Mouse (Mus musculus) liver, embryonic 15.5 days (tissue): ENCODE data around the gene Slc28a2. TPM values are rescaled to one million over a fixed set of nuclear protein-coding genes. Genes with fewer than 3 reads are reported as not detected.
"Not testable (repeated sequence)": the region's sequence is repeated elsewhere in the genome, so short reads cannot be mapped to it uniquely, and the experiment has no call there.

Source experiments
- ATAC-seq: fragments of 200-750 bp; cut with Nextera tagmentation; 2 replicates; pipeline ENCODE4 v1.8.0; 2017; ENCODE audit warnings: moderate number of reproducible peaks, mild to moderate bottlenecking, moderate library complexity; ENCODE audit not compliant: insufficient read depth
- H3K27ac ChIP-seq: fragments of 300-500 bp; sonication (generic); replicated peaks from 2 replicates; pipeline ENCODE4 v1.5.1; 2015; ENCODE audit warnings: mild to moderate bottlenecking, inconsistent platforms
- H3K27me3 ChIP-seq: fragments of 300-500 bp; sonication (generic); 2 replicates; pipeline ENCODE4 v1.6.1; 2015; ENCODE audit warnings: mild to moderate bottlenecking, inconsistent platforms
- H3K36me3 ChIP-seq: fragments of 300-500 bp; sonication (generic); replicated peaks from 2 replicates; pipeline ENCODE4 v1.6.1; 2015; ENCODE audit warnings: moderate library complexity, mild to moderate bottlenecking, inconsistent platforms
- H3K4me1 ChIP-seq: fragments of 300-500 bp; sonication (generic); replicated peaks from 2 replicates; pipeline ENCODE4 v1.6.1; 2015; ENCODE audit warnings: inconsistent platforms
- H3K4me2 ChIP-seq: fragments of 300-500 bp; sonication (generic); 2 replicates; pipeline ENCODE4 v1.6.1; 2015; ENCODE audit warnings: moderate library complexity, mild to moderate bottlenecking, inconsistent platforms
- H3K4me3 ChIP-seq: fragments of 300-500 bp; sonication (generic); replicated peaks from 2 replicates; pipeline ENCODE4 v1.5.1; 2015; ENCODE audit warnings: mild to moderate bottlenecking, inconsistent platforms
- H3K9ac ChIP-seq: fragments of 300-500 bp; sonication (generic); 2 replicates; pipeline ENCODE4 v1.6.1; 2015; ENCODE audit warnings: moderate library complexity, mild to moderate bottlenecking, inconsistent platforms
- H3K9me3 ChIP-seq: fragments of 300-500 bp; sonication (generic); replicated peaks from 2 replicates; pipeline ENCODE4 v1.6.1; 2016; ENCODE audit warnings: inconsistent platforms
- WGBS: fragments of 180-500 bp; shearing (Covaris S2); methylation state at CpG from one replicate; pipeline ENCODE4 v1.1.7; 2015; ENCODE audit warnings: mixed read lengths; ENCODE audit not compliant: insufficient replicate concordance; 5-methylcytosine and 5-hydroxymethylcytosine counted together
- polyA plus RNA-seq: library from polyadenylated mRNA; unstranded; fragments of >200 nt; fragmentation: Nextera tagmentation; extraction: Ambion mirVana; gene quantifications from 2 replicates; pipeline ENCODE4 v1.2.1, GENCODE M21; 2015

The Slc28a2 gene
- 1.6 and 1.8 TPM in 2 replicates for polyA plus RNA-seq

GRCm38 (mm10) chr2:122426200-122426599, at the start of gene Slc28a2:
Gene Slc28a2 (plus strand): TSS chr2:122426477.
- not testable (repeated sequence) for H3K4me1 ChIP-seq, H3K36me3 ChIP-seq, H3K4me2 ChIP-seq, ATAC-seq, H3K4me3 ChIP-seq, H3K27me3 ChIP-seq, H3K27ac ChIP-seq, H3K9ac ChIP-seq, H3K9me3 ChIP-seq
- WGBS = 11% methylated on average over 3 of the region's 3 CpGs

- under 1% methylated on average over 28 of the region's 28 CpGs for WGBS
- Histone ChIP-seq H3K27me3 (0 out of 2 replicates have a peak, but pooled peaks cover 3% of the 10 kb centered on the region), H3K4me1 (peaks cover 31% of the 10 kb centered on the region), H3K27ac (peak overlapping the region; percentile 90), H3K9ac (peak overlapping the region; percentile 77), H3K9me3 (no peaks in the 10 kb centered on the region), H3K36me3 (no peaks in the 10 kb centered on the region), H3K4me3 (peak overlapping the region; percentile 80), H3K4me2 (peak overlapping the region; percentile 81)
- ATAC-seq = peak; percentile 88
Observed at GRCm38 (mm10) chr2:122377215-122377674, 49.0 kb upstream of the Slc28a2 start.

GRCm38 (mm10) chr2:122377751-122378246, 48.5 kb upstream of the Slc28a2 start:
- peak overlapping the region; percentile 81 for H3K4me2 ChIP-seq
- 0 out of 2 replicates have a peak, but pooled peaks cover under 1% of the 10 kb centered on the region for H3K27me3 ChIP-seq
- peaks cover 31% of the 10 kb centered on the region for H3K4me1 ChIP-seq
- H3K27ac ChIP-seq = peak overlapping the region; percentile 90
- under 1% methylated on average over 26 of the region's 26 CpGs for WGBS
- no peaks in the 10 kb centered on the region for H3K36me3 ChIP-seq
- peak overlapping the region; percentile 80 for H3K4me3 ChIP-seq
- peak; percentile 82 for ATAC-seq
- H3K9me3 ChIP-seq = no peaks in the 10 kb centered on the region
- H3K9ac ChIP-seq = peak overlapping the region; percentile 77

- H3K36me3 ChIP-seq = no peaks in the 10 kb centered on the region
- no peaks in the 10 kb centered on the region for H3K9me3 ChIP-seq
- peak overlapping the region; percentile 80 for H3K4me3 ChIP-seq
- no peak for ATAC-seq
- 15% methylated on average over 8 of the region's 8 CpGs for WGBS
- H3K4me1 ChIP-seq = peaks cover 31% of the 10 kb centered on the region
- H3K27me3 ChIP-seq = no peaks in the 10 kb centered on the region
- H3K27ac ChIP-seq = peak overlapping the region; percentile 90; the same call in 1 of the 2 replicates
- H3K4me2 ChIP-seq = peak overlapping the region; percentile 81
- H3K9ac ChIP-seq = no peak overlapping the region
Observed at GRCm38 (mm10) chr2:122378421-122379291, 47.6 kb upstream of the Slc28a2 start.

- Histone ChIP-seq H3K27ac (no peak overlapping the region), H3K9me3 (no peaks in the 10 kb centered on the region), H3K27me3 (no peaks in the 10 kb centered on the region), H3K4me1 (peaks cover 31% of the 10 kb centered on the region), H3K9ac (no peak overlapping the region), H3K4me2 (no peak overlapping the region), H3K4me3 (no peak overlapping the region), H3K36me3 (no peaks in the 10 kb centered on the region)
- no peak for ATAC-seq
- WGBS = 35% methylated on average over 2 of the region's 2 CpGs
Observed at GRCm38 (mm10) chr2:122379292-122379650, 47.0 kb upstream of the Slc28a2 start.

GRCm38 (mm10) chr2:122380768-122381311, 45.4 kb upstream of the Slc28a2 start:
- 8% methylated on average over 11 of the region's 11 CpGs for WGBS
- no peak for ATAC-seq
- Histone ChIP-seq H3K27me3 (no peaks in the 10 kb centered on the region), H3K4me2 (peak overlapping the region; percentile 60), H3K36me3 (no peaks in the 10 kb centered on the region), H3K4me3 (peak overlapping the region; percentile 36), H3K27ac (no peak overlapping the region), H3K4me1 (peaks cover 24% of the 10 kb centered on the region), H3K9ac (no peak overlapping the region; the same call in 1 of the 2 replicates), H3K9me3 (no peaks in the 10 kb centered on the region)

- Histone ChIP-seq H3K36me3 (no peaks in the 10 kb centered on the region), H3K4me2 (no peak overlapping the region; the same call in 1 of the 2 replicates), H3K27ac (no peak overlapping the region), H3K4me1 (peaks cover 17% of the 10 kb centered on the region), H3K4me3 (no peak overlapping the region), H3K9ac (no peak overlapping the region), H3K9me3 (no peaks in the 10 kb centered on the region), H3K27me3 (no peaks in the 10 kb centered on the region)
- WGBS = 56% methylated on average over 16 of the region's 16 CpGs
- no peak for ATAC-seq
Observed at GRCm38 (mm10) chr2:122381329-122382103, 44.8 kb upstream of the Slc28a2 start.

- ATAC-seq = no peak
- Histone ChIP-seq H3K36me3 (no peaks in the 10 kb centered on the region), H3K4me1 (peaks cover 15% of the 10 kb centered on the region), H3K4me2 (no peak overlapping the region), H3K27ac (no peak overlapping the region), H3K4me3 (no peak overlapping the region), H3K27me3 (no peaks in the 10 kb centered on the region), H3K9ac (no peak overlapping the region), H3K9me3 (no peaks in the 10 kb centered on the region)
- 55% methylated on average over 6 of the region's 6 CpGs for WGBS
Observed at GRCm38 (mm10) chr2:122382121-122382520, 44.2 kb upstream of the Slc28a2 start.

- WGBS = 20% methylated on average over 3 of the region's 3 CpGs
Observed at GRCm38 (mm10) chr2:122385095-122385494, 41.2 kb upstream of the Slc28a2 start.

GRCm38 (mm10) chr2:122387135-122387534, 39.1 kb upstream of the Slc28a2 start:
- 73% methylated on average over 3 of the region's 3 CpGs for WGBS
- H3K27ac ChIP-seq, H3K36me3 ChIP-seq, H3K4me1 ChIP-seq, H3K9ac ChIP-seq, H3K4me3 ChIP-seq, H3K9me3 ChIP-seq, H3K27me3 ChIP-seq, H3K4me2 ChIP-seq, ATAC-seq: not testable (repeated sequence)

More at GRCm38 (mm10) chr2:122385095-122385494, 41.2 kb upstream of the Slc28a2 start:
- H3K9ac ChIP-seq = no peak overlapping the region
- H3K27me3 ChIP-seq = no peaks in the 10 kb centered on the region
- H3K4me3 ChIP-seq = no peak overlapping the region
- peaks cover 8% of the 10 kb centered on the region for H3K4me1 ChIP-seq
- H3K9me3 ChIP-seq = no peaks in the 10 kb centered on the region
- H3K27ac ChIP-seq = no peak overlapping the region
- ATAC-seq = no peak
- no peak overlapping the region for H3K4me2 ChIP-seq
- no peaks in the 10 kb centered on the region for H3K36me3 ChIP-seq
